Mouse (Mus musculus): ENCODE data around the gene Sirt4.

The Sirt4 gene

DNA sequence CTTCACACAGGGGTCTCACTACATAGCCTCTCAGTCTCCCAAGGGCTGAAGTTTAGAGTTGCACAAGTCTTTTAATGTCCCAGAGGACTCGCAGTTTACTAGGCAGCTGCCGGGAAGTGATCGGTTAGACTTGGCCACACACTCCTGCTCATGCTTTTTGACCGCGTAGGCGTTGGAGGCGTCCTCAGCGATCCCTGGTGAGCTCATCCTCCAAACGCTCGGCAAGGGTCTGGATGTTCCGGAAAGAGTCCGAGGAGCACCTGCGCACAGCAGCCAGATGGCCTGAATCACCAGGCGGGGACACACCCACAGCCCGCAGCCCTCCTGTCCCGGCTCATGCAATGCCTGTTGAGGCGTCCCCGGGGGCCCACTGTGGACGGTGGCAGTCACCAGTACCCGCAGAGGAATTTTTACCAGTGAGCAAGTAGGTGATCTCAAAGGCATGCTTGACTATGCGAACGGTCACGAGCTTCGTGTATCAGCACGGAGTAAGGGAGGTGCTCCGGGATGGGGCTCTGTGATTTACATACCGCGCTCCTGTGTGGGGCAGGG, 7.3 kb upstream of the Sirt4 start:
- DNase-seq (ENCODE audit: low spot score), result no peak

DNA sequence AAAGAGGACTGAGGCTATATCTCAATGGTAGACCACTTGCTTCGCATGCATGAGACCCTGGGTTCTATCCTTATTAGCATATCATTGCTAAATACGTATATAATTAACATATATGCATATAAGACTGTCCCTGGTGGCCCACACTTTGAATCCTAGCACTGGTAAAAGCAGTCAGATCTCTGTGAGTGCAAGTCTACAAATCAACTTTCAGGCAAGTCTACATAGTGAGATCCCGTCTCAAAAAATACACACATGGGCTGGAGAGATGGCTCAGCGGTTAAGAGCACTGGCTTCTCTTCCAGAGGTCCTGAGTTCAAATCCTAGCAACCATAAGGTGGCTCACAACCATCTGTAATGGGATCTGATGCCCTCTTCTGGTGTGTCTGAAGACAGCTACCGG, 6.6 kb upstream of the Sirt4 start:
- DNase-seq (ENCODE audit: low spot score), result no peak

DNA sequence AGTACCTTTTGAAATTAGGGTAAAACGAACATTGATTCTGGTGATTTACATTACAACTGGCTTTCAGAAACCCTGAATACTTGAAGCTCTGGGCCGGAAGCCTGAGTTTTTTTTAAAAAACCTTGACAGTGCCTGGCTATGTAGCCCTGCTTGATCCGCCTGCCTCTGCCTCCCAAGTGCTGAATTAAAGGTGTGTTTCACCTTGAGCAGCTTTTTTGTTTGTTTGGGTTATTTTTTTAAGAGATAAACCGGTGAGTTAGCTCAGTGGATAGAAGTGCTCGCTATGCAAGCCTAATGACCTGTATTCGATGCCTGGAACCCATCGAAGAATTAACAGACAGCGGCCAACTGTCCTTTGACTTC, 6.1 kb upstream of the Sirt4 start:
- DNase-seq (ENCODE audit: low spot score), result no peak

DNA sequence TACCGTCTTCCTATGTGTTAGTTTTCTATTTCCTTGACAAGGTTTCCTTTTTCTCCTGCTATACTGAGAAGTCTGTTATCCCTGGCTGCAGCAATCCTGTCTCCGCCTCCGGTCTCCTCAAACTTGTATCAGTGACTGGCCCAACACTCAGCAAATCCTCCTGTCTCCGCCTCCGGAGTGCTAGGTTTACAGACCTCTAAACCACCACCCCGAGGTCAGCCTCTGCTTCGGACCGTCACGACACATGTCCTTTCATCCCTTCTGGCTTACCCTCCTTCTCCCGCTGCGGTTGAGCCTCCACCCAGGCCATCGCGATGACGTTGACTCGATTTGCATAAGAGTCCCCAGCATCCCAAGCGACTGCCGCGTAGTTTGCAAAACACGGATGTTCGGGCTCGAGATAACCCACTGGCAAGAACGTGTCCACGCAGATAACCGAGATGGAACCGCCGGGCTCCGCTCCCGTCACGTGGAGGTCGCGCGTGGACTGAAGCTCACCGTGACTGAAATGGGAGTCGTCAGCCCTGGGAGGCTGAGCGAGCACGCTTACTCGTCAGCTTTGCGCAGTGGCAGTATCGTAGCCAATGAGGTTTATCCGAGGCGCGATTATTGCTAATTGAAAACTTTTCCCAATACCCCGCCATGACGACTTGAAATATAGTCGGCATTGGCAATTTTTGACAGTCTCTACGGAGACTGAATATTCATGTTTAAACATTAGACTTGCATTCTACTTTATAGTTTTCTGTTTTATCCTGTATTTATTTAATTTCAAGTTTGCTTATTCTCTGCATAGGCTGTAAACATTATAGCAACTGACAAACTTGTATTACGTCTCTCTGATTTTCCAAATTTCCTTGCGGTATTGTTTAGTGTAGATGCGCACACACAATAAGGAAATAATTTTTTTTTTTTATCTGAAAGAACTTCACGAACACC, 5.4 kb upstream of the Sirt4 start:
- DNase-seq (ENCODE audit: low spot score), result no peak

DNA sequence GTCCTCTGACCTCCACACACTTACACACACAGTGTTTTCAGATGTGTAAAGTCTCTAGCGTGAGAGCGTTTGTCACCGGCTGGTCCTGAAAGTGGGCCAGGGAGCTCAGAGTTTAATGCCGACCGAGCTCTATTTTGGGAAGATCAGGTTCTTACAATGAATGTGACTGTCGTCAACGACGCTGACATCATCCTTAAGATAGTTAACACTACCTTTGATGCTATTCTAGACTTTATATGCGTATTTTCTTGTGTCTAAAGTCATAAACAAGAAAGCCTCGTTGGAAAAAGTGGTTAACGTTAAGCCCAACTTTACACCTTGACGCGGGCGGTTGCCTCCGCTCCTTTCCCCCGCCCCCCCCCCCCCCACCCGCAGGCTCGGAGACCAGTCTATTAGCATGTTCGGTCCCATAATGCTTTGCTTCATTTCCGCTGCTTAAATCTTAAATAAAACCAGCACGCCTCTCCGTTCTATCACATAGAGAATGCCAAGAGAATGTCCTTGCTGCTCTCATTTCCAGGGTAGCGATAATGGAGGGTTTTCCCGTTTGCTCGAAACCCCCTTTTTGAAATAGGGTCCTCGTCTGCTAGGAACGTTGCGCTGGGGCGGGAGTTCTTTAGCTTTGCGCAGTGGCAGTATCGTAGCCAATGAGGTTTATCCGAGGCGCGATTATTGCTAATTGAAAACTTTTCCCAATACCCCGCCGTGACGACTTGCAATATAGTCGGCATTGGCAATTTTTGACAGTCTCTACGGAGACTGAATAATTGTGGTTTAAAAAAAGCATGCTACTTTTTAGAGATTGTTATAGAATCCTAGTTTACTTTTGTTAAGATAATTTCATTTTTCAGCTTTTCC, 4.5 kb upstream of the Sirt4 start:
- no peak for DNase-seq (ENCODE audit: low spot score)

DNA sequence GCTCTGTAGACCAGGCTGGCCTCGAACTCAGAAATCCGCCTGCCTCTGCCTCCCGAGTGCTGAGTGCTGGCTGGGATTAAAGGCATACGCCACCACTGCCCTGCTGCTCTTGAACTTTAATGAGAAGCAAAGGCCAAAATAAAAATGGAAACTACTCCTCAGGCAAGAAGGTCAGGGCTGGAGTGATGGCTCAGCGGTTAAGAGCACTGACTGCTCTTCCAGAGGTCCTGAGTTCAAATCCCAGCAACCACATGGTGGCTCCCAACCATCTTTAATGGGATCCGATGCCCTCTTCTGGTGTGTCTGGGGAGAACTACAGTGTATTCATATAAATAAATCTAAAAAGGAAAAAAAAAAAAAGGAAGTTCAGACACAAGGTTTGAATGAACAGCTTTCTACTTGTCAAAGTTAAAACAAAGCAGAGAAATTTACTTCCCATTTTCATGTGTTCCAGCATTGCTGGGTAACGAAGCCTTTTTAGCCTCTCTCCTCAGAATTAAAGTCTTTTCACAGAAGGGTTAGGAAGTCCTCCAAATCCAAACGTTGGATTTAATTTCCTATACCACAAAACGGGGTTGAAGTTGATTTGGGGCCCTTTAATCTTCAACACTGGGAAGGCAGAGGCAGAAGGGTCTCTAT, 3.5 kb upstream of the Sirt4 start:
- no peak for DNase-seq (ENCODE audit: low spot score)

DNA sequence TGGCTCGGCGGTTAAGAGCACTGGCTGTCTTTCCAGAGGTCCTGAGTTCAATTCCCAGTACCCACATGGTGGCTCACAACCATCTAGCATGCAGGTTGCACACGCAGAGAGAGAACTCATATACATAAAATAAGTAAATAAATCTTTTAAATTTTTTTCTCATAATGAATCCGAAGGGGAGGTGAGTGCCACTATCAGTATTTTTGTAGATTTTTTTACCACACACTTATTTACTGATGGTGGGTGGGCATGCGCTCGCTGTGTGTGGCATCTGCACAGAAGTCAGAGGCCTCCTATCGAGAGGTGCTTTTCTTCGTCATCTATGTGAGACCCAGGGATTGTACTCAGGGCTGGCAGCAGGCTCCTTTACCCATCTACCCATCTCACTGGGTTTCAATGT, 2.8 kb upstream of the Sirt4 start:
- DNase-seq (ENCODE audit: low spot score), result no peak

DNA sequence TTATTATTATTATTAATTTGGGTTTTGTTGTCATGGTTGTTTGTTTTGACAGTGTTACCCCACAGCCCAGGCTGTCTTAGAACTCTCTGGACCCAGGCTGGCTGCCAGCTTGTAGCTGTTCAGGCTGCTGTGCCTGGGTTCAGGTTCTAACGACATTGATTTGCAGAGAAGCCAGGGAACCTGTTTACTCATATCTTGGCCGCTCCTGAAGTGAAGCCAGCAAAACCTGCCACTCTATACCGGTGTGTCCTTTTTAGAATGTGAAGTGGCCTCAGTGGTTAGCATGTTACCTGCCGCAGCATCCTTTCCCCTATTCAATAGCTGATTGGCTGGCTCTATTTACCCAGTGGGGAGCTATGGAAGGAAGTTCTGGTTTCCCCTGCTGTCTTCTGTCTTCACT, 2.2 kb upstream of the Sirt4 start:
- DNase-seq (ENCODE audit: low spot score), result no peak

DNA sequence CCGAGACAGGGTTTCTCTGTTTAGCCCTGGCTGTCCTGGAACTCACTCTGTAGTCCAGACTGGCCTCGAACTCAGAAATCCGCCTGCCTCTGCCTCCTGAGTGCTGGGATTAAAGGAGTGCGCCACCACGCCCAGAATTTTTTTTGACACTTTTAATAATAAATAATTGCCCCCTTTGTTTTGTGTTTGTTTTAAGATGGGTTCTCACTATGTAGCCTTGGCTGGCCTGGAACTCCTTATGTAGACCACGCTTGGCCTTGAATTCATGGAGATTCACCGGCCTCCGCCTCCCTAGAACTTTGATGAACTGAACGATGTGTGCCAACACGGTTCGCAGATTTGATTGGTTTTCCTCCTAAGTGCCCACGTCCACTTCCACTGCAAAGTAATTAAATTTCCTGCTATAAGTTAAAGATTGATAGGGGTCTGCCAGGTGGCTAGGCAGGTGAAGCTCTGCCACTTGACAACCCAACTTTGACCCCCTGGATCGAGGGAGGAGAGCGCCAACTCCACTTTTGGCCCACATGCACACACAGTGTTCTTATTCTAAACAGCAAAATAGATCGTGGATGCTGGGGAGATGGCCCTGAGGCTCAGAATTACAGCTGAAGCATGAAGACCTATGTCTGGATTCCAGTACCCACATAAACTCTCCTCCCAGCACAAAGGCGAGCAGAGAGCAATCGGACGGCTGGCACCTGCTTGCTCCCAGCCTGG, 1.1 kb upstream of the Sirt4 start:
- no peak for DNase-seq (ENCODE audit: low spot score)

DNA sequence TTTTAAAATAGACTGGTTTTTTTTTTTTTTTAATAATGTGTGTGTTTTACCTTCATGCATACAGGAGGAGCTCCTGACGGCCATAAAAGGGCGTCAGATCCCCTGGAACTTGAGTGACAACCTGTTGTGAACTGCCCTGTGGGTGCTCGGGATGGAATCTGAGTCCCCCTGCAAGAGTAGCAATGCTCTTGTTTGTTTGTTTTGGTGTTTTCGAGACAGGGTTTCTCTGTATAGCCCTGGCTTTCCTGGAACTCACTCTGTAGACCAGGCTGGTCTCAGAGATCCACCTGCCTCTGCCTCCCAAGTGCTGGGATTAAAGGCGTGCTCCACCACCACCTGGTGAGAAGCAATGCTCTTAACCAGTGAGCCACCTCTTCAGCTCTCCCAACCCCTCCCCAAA, 471 bp upstream of the Sirt4 start:
- DNase-seq (ENCODE audit: low spot score), result no peak

DNA sequence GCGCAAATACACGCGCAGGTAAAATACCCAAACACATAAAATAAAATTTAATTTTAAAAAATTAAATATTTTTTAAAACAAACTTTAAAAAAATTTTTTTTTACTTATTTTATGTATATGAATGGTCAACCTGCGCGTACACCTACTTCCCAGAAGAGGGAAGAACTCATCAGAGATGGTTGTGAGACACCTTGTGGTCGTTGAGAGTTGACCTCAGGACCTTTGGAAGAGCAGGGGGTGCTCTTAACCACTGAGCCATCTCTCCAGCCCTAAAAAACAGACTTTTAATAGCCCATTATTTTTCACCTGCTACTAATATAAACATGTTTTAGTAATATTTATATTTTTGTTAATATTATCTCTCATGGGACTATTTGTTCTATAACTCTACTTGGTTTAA, 1.1 kb downstream of the Sirt4 start:
- no peak for DNase-seq (ENCODE audit: low spot score)

DNA sequence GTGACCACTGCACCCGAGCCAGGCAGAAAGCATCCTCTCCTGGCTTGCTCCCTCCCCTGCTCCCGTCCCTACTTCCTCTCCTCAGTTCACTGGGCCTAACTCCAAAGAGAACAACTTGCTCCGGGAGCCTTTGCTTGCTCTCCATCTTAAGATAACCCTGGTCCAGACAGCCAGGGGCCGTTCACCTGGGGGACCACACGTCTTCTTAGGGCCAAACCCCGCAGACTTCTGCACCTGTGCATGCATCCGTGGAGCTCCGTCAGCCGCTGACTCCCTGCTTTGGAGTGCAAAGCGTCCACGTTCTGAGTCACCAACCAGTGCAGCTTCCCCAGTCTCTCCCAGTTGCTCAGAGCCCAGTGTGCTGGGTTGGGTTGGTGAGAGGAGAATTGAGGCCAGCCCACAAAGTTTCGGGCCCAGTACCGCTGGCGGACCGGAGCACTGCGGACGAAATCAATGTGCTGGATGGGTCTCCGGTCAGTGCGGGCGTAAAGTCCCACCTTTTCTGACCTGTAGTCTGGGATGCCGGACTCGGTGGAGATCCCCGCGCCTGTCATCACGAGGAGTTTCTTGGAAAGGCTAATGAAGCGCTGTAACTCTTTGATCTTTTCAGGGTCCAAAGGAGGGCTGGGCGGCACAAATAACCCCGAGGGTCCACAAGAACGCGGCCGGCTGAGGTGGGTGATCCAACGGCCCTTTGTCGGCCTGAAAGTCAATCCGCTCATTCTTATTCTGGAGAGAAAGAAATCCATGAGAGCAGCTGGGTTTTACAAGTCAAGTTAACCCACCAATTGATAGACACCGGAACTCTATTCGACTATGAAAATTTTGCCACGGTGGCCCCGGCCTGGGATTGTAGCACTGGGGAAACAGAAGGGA, 1.9 kb downstream of the Sirt4 start:
- no peak for DNase-seq (ENCODE audit: low spot score)

DNA sequence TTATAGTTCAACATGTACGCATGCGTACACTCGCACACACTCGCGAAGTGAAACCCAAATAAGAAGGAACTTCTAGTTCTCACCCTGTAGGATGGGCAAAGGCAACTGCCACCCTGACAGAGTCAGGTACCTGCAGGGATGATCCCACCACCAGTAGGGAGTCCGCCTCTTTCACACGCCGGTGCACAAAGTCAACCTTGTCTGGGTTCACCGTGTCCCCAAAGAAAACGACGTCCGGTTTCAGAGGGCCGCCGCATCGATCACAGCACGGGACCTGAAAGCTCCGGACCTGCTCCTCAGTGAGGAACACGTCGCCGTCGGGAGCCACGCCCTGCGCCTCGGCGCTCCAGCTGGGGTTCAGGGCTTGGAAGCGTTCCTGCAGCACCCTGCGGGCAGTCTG, 4.4 kb downstream of the Sirt4 start:
- DNase-seq (ENCODE audit: low spot score), result no peak

DNA sequence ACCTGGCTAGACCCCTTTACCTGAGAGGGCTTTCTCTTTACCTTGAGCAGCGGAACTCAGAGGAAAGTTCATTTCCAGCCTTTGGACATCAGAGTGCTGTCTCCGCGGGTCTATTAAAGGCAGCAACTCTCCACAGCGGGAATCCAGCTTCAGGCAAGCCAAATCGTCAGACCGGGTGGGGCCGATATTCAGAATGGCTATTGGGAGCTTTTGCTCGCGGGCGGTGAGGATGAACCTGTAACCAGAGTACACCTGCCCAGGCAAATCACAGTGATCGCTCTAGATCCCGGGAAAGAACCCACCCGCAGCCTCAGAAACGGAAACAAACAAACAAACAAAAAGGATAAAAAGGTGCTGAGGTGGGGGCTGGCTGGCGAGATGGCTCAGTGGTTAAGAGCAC, 5.0 kb downstream of the Sirt4 start:
- no peak for DNase-seq (ENCODE audit: low spot score)

DNA sequence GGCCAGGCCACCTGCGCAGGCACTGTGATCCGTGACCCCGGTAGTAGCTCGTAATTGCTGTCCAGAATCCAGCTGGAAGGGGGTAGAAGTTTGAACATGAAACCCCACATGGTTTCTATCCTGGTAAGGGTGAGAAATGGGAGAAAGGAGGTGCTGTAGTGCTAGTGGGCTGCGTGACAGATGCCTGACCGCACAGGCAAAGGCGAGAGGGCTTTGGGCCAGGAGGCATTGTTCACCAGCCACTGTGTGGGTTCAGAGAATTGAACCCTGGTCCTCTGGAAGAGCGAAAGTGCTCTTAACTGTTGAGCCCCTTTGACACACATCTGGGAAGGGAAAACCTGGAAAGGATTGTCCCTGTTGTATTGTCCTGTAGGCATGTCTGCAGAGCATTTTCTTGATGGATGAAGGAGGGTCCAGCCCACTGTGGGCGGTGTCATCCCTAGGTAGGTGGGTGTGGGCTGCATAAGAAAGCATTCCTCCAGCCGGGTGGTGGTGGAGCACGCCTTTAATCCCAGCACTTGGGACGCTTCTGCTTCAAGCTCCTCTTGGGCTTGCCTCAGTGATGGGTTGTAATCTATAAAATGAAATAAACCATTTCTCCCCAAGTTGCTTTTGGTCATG, 8.3 kb downstream of the Sirt4 start:
- no peak for DNase-seq (ENCODE audit: low spot score)

DNA sequence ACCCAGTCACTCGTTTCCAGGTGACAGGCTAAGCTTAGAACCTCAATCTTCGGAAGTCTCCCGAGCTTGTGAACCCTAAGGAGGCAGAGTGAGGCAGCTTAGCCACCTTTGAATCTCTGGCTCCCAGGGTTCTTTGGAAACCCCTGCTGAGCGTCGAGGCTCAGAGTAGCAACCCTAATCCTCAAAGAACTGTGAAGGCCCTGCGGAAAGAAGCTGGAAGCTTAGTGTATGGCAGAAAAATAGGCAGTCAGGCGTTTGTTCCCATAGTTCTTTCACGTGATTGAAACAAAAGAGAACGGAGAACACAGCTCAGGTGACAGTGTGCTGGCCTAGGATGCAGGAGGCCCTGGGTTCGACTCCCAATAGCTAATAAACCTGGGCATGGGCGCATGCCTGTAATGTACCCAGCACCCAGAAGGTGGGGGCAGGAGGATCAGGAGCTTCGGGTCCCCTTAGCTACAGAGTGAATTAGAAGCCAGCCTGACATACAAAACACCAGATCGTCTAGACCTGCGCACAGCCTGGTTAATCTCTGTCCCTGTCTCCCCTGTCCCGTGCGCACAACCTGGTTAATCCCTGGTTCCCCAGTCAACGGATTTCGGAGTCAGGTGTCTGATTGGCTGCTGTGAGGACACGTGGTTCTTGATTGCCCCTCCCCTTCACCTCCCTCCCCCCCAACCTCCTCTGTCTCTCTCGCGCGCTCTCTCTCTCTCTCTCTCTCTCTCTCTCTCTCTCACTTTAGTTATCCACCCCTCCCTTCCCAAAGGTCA, 9.0 kb downstream of the Sirt4 start:
- no peak for DNase-seq (ENCODE audit: low spot score)

DNA sequence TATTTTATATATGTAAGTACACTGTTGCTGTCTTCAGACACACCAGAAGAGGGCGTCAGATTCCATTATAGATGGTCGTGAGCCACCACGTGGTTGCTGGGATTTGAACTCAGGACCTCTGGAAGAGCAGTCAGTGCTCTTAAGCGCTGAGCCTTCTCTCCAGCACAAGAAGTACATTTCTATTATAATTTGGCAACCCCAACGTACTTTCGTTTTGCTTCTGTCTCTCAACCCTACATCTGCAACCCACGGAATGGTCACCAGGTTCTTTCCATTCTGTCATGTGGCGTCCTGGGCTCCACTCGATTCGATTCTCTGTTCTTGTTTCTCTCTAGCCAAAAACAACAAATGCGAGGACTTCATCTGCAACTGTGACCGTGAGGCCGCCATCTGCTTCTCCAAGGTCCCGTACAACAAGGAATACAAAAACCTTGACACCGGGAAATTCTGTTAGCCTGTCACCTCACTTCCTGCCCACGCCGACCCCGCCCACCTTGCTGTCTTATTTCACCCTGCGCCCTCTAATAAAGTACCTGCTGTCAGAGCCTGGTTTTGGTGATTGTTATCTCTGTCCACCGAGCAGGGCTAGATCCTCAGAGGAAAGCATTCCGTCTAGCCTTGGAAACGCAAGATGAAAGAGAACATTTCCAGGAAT, 10.2 kb downstream of the Sirt4 start:
- no peak for DNase-seq (ENCODE audit: low spot score)

DNA sequence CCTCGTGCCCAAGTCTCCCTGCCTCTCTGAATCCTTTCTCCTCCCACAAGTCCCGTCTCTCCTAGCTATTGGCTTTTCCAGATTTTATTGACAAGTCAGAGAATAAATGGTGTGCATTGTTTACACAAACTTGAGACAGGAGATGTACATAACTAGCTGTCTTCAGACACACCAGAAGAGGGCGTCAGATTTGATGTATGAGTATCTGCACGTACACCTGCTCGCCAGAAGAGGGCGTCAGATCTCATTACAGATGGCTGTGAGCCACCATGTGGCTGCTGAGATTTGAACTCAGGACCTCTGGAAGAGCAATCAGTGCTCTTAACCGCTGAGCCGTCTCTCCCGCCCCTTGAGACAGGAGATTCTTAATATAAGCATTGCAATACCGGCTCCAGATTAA, 11.3 kb downstream of the Sirt4 start:
- DNase-seq (ENCODE audit: low spot score), result no peak
